Mouse (Mus musculus) midbrain, embryonic 16.5 days (tissue): Measurements from ENCODE around the gene Pcyox1. TPM values are rescaled to one million over a fixed set of nuclear protein-coding genes. Genes with fewer than 3 reads are reported as not detected.

ENCODE experiments used
- ATAC-seq: fragments of 200-750 bp; cut with Nextera tagmentation; 2 replicates; pipeline ENCODE4 v1.8.0; 2017; ENCODE audit warnings: moderate TSS enrichment
- H3K27ac ChIP-seq: fragments of 300-500 bp; sonication (generic); 2 replicates; pipeline ENCODE4 v1.5.1; 2014; ENCODE audit warnings: mild to moderate bottlenecking, low read length, mixed read lengths
- H3K27me3 ChIP-seq: fragments of 300-500 bp; sonication (generic); 2 replicates; pipeline ENCODE4 v1.6.1; 2014; ENCODE audit warnings: low read depth, low read length, mixed read lengths; ENCODE audit not compliant: control insufficient read depth, insufficient read depth
- H3K36me3 ChIP-seq: fragments of 300-500 bp; sonication (generic); 2 replicates; pipeline ENCODE4 v1.6.1; 2014; ENCODE audit warnings: mild to moderate bottlenecking, low read length, moderate library complexity, mixed read lengths; ENCODE audit not compliant: control insufficient read depth, insufficient read depth
- H3K4me1 ChIP-seq: fragments of 300-500 bp; sonication (generic); 2 replicates; pipeline ENCODE4 v1.6.1; 2014; ENCODE audit warnings: mild to moderate bottlenecking, low read length, mixed read lengths; ENCODE audit not compliant: control insufficient read depth, insufficient read depth
- H3K4me2 ChIP-seq: fragments of 300-500 bp; sonication (generic); 2 replicates; pipeline ENCODE4 v1.6.1; 2014; ENCODE audit warnings: mild to moderate bottlenecking, low read length, mixed read lengths
- H3K4me3 ChIP-seq: fragments of 300-500 bp; sonication (generic); 2 replicates; pipeline ENCODE4 v1.5.1; 2014; ENCODE audit warnings: low read depth, mild to moderate bottlenecking, low read length, moderate library complexity, mixed read lengths
- H3K9ac ChIP-seq: fragments of 300-500 bp; sonication (generic); 2 replicates; pipeline ENCODE4 v1.6.1; 2014; ENCODE audit warnings: low read depth, low read length, mixed read lengths
- H3K9me3 ChIP-seq: fragments of 300-500 bp; sonication (generic); replicated peaks from 2 replicates; pipeline ENCODE4 v1.6.1; 2014; ENCODE audit warnings: mild to moderate bottlenecking, low read length, mixed read lengths; ENCODE audit not compliant: control insufficient read depth, poor library complexity, severe bottlenecking
- WGBS: fragments of 180-500 bp; shearing (Covaris S2); extraction: QIAGEN DNeasy Blood & Tissue Kit; methylation state at CpG from one replicate; pipeline ENCODE4 v1.1.7; 2014; 5-methylcytosine and 5-hydroxymethylcytosine counted together
- polyA plus RNA-seq: library from polyadenylated mRNA; unstranded; fragments of >200 nt; fragmentation: Nextera tagmentation; extraction: Ambion mirVana; gene quantifications from 2 replicates; pipeline ENCODE4 v1.2.1, GENCODE M21; 2015

The Pcyox1 gene
- polyA plus RNA-seq, 1 experiment from 2014 or later: 93.6 TPM

DNA sequence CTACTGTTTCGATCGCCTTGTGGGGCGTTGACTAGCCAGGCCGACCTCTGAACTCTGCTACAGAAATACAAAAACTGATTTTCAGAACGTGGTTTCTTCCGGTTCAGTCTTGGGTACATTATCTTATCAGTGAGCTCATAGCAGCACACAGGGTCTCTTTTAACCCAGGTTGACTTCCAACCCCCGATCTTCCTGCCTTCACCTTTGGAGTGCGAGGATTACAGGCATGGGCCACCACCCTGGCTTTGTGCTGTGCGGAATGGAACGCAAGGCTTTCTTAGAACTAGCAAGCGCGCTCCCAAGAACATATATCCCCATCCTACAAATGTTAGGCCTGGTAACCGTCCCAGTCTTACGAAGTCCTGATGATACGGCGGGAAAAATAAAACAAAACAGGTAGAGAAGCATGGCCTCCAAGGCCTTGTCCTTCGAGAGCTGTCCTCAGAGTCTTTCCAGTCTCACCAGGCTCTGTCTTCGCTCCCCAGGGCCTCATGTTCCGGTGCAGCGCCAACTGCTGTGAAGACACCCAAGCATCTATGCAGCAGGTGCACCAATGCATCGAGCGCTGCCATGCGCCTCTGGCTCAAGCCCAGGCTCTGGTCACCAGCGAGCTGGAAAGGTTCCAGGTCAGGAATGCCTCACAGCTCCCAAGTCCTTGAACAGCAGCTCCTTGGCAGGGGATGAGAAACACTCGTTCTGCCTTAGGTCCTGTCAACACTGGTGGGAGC, 30.7 kb downstream of the Pcyox1 start:
- peak; percentile 9 for ATAC-seq
- Histone ChIP-seq H3K4me1 (peaks cover 18% of the 10 kb centered on the region), H3K4me2 (peak overlapping the region; percentile 95), H3K9me3 (no peaks in the 10 kb centered on the region), H3K36me3 (no peaks in the 10 kb centered on the region), H3K4me3 (peak overlapping the region; percentile 69), H3K9ac (peak overlapping the region; percentile 84), H3K27me3 (no peaks in the 10 kb centered on the region), H3K27ac (peak overlapping the region; percentile 89)
- WGBS: 41% methylated on average over 25 of the region's 25 CpGs

DNA sequence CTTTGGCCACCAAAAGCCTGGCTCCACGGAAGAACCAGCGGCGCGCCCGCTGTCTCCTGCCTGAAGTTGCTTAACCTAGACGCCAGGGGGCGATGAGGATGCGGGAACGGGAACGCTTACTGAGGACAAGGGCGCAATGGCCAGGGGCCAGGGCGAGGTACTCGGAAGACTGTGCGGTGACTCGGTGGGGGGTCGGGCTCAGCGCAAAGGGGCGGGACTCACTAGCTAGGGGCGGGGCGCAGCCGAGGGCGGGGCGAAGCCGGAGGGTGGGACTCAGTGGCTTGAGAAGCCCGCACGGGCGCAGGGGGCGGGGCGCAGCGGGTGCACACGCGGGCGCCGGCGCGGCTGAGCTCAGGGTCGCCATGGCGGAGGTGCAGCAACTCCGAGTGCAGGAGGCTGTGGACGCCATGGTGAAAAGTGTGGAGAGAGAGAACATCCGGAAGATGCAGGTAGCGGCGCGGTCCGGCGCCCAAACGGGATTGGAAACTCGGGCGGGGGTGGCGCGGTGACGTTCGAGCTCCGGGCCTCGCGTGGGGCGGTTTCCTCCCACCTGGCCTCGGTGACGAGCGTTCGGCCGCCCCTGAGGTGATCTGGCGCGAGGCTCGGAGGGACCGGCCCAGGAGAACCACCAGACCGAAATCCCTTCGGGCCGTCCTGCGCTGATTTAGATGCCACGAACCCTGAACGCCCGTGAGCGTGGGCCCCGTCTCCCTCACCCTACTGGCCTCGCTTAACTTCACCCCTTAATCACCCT, 31.4 kb downstream of the Pcyox1 start, which contains the start of gene Fam136a:
Gene Fam136a (plus strand): TSS at position 276 of the 754 bp plus-strand sequence.
- ATAC-seq: peak; percentile 92
- Histone ChIP-seq H3K36me3 (no peaks in the 10 kb centered on the region), H3K9me3 (no peaks in the 10 kb centered on the region), H3K9ac (peak within 1 kb of the TSS; percentile 84), H3K4me1 (peaks cover 14% of the 10 kb centered on the region), H3K4me3 (peak within 1 kb of the TSS; percentile 69), H3K27ac (peak within 1 kb of the TSS; percentile 89), H3K4me2 (peak within 1 kb of the TSS; percentile 95), H3K27me3 (no peaks in the 10 kb centered on the region)
- WGBS: 0% methylated on average over 73 of the region's 76 CpGs

DNA sequence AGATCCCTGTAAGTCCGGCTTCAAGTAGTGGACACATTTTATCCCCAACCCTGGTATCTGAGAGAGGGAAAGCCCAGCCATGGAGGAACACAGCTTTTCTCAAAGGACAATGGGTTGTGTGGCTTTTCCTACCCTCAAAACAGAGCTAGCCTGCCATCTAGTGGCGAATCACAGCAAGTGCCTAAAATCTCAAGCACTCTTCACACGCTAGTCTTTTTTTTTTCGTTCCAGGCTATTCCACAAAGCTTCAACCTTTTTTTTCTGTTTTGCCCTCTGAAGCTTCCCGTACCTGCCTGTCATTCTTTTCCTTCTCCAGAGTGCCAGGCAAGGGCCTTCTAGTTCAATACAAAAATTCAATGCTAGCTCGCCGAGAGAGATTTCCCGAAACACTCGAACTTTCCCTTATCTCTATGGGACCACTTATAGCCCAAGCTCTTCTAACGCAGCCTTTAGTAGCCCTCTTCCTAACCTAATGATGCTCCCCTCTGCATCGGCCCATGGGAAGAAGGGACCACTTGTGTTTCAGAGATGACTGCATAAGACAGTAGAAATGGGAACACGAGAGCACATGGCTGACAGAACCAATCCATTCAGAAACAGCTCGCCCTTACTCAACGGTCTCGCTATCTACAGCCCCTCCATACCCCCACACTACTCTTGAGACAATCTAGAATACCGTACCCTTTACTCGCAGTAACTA, 32.4 kb downstream of the Pcyox1 start:
- 2% methylated on average over 17 of the region's 17 CpGs for WGBS
- peaks cover 12% of the 10 kb centered on the region for H3K4me1 ChIP-seq
- peak; percentile 66 for ATAC-seq
- peak overlapping the region; percentile 89 for H3K27ac ChIP-seq
- H3K27me3 ChIP-seq: no peaks in the 10 kb centered on the region
- peak overlapping the region; percentile 95 for H3K4me2 ChIP-seq
- H3K4me3 ChIP-seq: peak overlapping the region; percentile 69
- H3K9ac ChIP-seq: peak overlapping the region; percentile 84
- H3K36me3 ChIP-seq: no peaks in the 10 kb centered on the region
- no peaks in the 10 kb centered on the region for H3K9me3 ChIP-seq

DNA sequence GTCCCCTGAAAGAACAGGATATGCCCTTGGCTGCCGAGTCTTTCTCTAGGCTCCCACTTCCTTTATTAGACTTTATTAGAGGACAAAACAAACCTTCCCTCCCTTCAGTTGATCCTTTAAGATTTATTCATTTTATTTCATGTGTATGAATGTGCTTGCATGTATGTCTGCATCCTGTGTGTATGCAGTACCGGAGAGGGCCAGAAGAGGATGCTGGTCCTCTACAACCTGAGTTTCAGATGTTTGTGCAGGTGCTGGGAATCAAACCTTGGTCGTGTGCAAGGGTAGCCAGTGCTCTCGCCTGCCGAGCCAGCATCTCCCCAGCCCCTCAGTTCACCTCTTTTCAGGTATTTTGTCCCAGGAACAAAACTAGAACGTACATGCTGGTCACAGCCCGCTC, 35.6 kb downstream of the Pcyox1 start:
- H3K9me3 ChIP-seq: no peaks in the 10 kb centered on the region
- no peaks in the 10 kb centered on the region for H3K27me3 ChIP-seq
- H3K27ac ChIP-seq: no peak overlapping the region
- 93% methylated on average over 7 of the region's 7 CpGs for WGBS
- peaks cover 4% of the 10 kb centered on the region for H3K4me1 ChIP-seq
- ATAC-seq: no peak
- no peak overlapping the region for H3K4me2 ChIP-seq
- H3K4me3 ChIP-seq: no peak overlapping the region
- no peak overlapping the region for H3K9ac ChIP-seq
- H3K36me3 ChIP-seq: no peaks in the 10 kb centered on the region

DNA sequence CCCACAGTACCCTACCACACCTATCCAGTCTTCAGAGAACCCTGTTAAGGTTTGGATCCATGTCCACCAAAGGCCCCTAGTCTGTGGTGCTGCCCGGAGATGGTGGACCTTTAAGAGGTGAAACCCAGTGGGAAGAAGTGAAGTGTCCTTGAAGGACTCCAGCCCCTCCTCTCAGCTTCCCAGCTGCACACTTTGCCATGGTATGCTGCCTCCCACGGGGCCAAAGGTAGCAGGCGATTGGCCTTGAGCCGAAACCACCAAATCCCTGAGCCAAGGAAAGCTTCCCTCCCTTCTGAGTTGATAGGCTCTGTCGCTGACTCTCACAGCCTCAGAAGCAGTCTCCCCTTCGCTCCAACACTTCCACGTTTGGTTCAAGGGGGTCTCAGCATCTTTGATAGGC, 36.3 kb downstream of the Pcyox1 start:
- Histone ChIP-seq H3K36me3 (no peaks in the 10 kb centered on the region), H3K4me3 (no peak overlapping the region), H3K9me3 (no peaks in the 10 kb centered on the region), H3K27ac (no peak overlapping the region), H3K27me3 (no peaks in the 10 kb centered on the region), H3K4me1 (no peaks in the 10 kb centered on the region; the same call in 1 of the 2 replicates), H3K4me2 (no peak overlapping the region), H3K9ac (no peak overlapping the region)
- ATAC-seq: no peak
- 69% methylated on average over 7 of the region's 7 CpGs for WGBS

DNA sequence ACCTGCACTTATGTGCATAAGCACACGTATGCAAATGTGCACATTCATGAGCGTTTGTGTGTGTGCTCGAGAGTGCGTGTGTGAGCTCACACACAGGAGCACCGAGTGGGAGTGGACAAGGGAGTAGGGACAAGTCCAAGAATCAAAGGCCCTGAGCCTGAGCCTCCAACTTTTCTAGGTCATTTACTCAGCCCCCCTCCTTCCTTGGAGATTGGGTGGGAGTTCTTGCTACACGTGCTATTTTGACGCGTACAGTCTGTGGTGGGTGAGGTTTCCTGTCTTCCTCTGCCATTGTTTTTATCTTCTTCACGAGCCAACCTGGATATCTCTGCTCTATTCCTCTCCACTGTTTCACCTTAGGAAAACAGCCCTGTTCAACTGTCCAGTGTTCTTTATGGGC, 40.0 kb downstream of the Pcyox1 start:
- Histone ChIP-seq H3K4me1 (no peaks in the 10 kb centered on the region), H3K9me3 (no peaks in the 10 kb centered on the region), H3K9ac (no peak overlapping the region), H3K4me2 (no peak overlapping the region), H3K27ac (no peak overlapping the region), H3K4me3 (no peak overlapping the region), H3K36me3 (no peaks in the 10 kb centered on the region), H3K27me3 (no peaks in the 10 kb centered on the region)
- WGBS: 80% methylated on average over 9 of the region's 9 CpGs
- ATAC-seq: no peak

DNA sequence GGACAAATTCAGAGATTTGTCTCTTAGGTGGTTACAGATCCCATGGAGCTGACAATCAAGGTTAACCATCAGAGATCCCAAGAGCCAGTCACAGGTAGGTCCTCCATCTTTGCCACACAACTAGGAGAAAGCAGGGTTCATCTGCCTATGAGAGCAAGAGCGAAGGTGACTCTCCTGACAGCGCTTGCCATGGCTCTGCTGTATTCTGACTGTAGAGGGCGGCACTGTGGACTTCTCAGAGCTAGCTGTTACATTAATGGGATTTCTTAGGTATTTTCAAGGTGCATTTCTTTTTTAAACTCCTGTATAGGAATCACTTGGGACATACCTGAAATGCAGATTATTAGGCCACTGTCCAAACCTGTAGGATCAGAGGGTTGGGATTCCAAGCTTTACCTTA, 42.0 kb downstream of the Pcyox1 start:
- no peaks in the 10 kb centered on the region for H3K9me3 ChIP-seq
- H3K9ac ChIP-seq: no peak overlapping the region

DNA sequence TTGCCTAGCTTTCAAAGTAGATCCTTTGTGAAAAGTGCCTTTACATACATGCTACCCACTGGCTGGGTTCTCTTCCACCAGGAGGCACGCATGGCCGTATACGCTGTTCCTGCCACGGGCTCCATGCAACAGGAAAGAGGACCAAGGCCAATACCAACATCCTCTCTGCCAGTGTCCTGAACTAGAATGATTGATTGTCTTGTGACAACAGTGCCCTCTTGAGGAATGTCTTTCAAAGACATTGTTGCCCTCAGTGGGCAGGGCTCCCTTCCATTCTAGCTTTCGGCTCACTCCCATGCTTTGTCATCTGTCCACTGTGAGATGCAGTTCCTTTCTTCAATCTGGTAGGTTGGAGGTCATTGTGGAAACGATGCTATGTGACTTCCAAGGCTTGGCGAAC, 47.7 kb downstream of the Pcyox1 start:
- no peaks in the 10 kb centered on the region for H3K4me1 ChIP-seq
- WGBS: 60% methylated on average over 7 of the region's 7 CpGs
- H3K27me3 ChIP-seq: no peaks in the 10 kb centered on the region
- no peak overlapping the region for H3K4me2 ChIP-seq
- H3K27ac ChIP-seq: no peak overlapping the region
- H3K36me3 ChIP-seq: no peaks in the 10 kb centered on the region
- H3K9me3 ChIP-seq: no peaks in the 10 kb centered on the region
- H3K9ac ChIP-seq: no peak overlapping the region
- ATAC-seq: no peak
- no peak overlapping the region for H3K4me3 ChIP-seq

More for the DNA sequence above, 42.0 kb downstream of the Pcyox1 start:
- WGBS: 58% methylated on average over 3 of the region's 3 CpGs
- Histone ChIP-seq H3K27me3 (no peaks in the 10 kb centered on the region), H3K4me2 (no peak overlapping the region), H3K4me3 (no peak overlapping the region), H3K36me3 (no peaks in the 10 kb centered on the region), H3K27ac (no peak overlapping the region), H3K4me1 (no peaks in the 10 kb centered on the region)
- no peak for ATAC-seq
